Mouse (Mus musculus): ENCODE data around the gene Zdhhc1.

- TF ChIP-seq HCFC1 (IDR thresholded peaks at IDR 0.05; ENCODE audit: low read depth, low read length) (no peak), CTCF (IDR thresholded peaks at IDR 0.05 in 2 of 3, conservative IDR thresholded peaks at IDR 0.05 in 1 of 3; ENCODE audit: control insufficient read depth in 1 of 3, insufficient read depth in 1 of 3, low read depth in 2 of 3, low read length in 3 of 3, poor library complexity in 1 of 3, severe bottlenecking in 1 of 3) (peak in 2 of 3 experiments; percentile 37 to 43; a peak in 4 of 6 replicates), E2F4 (IDR thresholded peaks at IDR 0.05; ENCODE audit: borderline replicate concordance, low read depth, low read length) (no peak), POLR2A (IDR thresholded peaks at IDR 0.05; ENCODE audit: control insufficient read depth in 1 of 2, insufficient read depth in 1 of 2, low read depth in 1 of 2, low read length in 2 of 2, poor library complexity in 1 of 2) (no peak), MXI1 (IDR thresholded peaks at IDR 0.05; ENCODE audit: low read depth, low read length) (no peak)
Observed at GRCm38 (mm10) chr8:105483212-105484029, 13.3 kb downstream of the Zdhhc1 start.

Data from MEL (cell line).